Mouse (Mus musculus) c-Kit-negative CD71-positive TER-119-positive erythroid progenitor cells, embryonic 14.5 days (primary cell): ENCODE data around the gene Ap1s1.

Experiments
- DNase-seq: peaks from one replicate; pipeline ENCODE4 v3.0.0-alpha.2; 2013; ENCODE audit warnings: low read depth, low spot score

The Ap1s1 gene

DNA sequence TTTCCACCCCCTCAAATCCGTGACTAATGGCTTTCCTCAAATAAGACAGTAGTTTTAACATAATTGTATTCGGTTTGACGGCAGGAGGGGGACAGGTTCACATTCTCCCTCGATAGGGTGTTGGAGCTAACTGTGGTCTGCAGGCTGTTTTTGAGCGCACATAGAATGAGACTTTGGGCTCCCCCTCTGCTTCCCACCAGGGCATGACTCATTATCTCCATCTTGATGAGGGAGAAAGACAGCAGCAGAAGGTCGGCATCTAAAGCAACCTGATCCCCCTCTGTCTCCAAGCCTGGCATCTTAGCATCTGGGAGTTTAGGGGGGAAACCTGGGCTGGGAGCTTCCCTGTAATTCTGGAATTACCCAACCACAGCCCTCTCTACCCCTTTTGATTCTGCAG, 19.5 kb upstream of the Ap1s1 start:
- DNase-seq: no peak

DNA sequence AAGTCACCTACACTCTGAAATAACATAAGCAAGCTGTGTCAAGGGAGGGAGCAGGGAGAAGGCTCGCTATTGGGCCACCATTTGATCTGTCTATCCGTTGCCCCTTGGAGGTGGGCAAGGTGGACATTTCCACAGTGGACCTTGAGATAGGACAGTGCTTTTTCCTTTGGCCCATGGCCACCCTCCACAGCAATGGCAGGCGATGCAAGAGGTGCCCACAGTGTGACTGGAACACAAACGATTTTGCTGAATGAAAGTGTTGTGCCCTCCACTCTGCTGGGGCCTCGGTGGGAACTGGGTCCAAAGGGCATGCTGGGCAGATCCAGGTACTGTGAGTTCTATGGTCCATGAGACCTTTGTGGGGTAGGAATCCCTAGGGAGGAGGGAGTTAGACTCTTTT, 16.7 kb upstream of the Ap1s1 start:
- no peak for DNase-seq

DNA sequence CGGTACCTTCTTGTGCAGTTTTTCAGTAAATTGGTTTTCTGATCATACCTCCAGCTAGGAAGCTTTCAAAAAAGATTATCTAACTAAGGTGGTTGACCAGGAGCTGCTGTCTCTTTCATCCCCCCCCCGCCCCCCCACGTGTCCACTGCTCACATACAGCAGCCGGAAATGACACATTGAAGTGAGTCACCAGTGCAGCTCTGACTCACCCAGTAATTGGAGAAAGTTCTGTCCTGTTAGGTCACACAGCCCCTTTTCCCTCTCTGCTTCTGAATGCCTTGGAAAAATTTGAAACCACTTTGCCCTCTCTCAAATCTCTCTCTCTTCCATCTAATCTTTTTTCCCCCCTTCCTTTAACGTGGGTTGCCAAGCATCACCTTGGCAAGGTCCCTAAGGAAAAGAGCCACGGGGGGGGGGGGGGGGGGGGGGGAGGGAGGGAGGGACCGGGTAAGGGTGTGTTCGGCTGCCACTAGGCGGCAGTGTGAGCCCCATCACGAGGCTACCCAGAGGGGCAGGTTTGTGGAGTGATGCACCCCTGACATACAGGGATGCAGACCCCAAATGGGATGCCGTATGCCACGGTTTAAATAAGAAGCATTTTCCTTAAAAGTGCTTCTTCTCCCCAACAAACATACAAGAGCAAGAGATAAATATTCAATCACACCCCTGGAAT, 16.0 kb upstream of the Ap1s1 start:
- DNase-seq: no peak

GRCm38 (mm10) chr5:137054873-137055272, 8.9 kb upstream of the Ap1s1 start:
- DNase-seq: no peak

DNA sequence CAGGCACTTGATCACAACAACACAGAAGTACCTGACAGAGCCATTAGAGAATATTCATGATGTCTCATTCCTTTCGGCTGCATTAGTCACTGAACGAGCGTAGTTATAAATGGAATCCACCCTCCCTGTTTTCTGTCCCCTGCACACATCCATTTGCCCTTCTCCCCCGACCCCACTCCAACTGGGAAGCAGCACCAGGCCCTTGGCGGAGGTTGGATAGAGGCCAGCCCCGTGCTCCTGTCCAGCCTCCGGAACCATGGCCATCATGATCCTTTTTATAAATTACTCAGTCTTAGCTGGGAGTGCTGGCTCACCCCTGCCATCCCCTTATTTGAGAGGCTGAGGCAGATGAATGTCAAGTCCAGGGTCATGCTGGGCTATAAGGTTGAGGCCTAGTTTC, 8.4 kb upstream of the Ap1s1 start:
- no peak for DNase-seq

DNA sequence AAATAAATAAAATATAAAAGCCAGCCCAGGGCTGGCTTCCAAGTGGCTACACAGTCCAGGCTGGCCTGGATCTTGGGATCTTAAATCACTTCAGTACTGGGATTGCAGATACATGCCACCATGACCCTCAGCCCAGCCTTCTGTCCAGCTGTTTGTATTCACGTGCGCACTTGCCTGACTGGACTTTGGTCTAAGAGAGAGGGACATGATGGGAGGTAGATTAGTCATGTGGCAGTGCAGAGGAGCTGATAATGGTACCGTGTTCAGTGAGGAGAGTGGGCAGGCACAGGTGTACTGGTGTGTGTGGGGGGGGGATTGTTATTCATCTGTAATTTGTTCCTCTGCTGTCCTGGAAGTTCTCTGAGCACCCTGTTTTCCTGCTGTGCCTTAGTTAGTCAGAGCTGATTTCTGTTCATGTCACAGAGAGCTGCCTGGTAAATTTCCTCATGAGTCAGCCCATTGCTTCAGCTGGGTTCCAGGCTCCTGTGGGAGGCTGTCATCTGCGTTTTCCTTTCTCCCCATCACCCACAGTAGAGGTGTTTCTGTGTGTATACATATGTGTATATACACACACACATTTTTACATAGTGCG, 6.1 kb upstream of the Ap1s1 start:
- no peak for DNase-seq

- no peak for DNase-seq
These were observed 5.2 kb upstream of the Ap1s1 start for GRCm38 (mm10) chr5:137051125-137051524.

DNA sequence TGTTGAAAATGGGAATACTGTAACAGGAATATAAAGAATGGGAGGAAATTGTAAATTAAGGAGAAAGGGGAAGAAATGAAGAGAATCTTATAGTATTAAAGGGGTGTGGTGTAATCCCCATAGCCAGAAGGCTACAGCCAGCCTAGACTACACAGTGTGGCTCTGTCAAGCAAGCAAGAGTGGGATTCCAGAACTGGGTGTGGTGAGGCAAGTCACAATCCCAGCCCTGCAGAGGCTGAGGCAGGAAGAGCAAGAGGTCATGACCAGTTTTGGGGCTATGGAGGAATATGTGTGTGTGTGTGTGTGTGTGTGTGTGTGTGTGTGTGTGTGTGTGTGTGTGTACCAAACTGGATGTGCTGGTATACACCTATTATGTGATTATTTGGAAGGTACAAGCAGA, 1.1 kb upstream of the Ap1s1 start:
- no peak for DNase-seq

GRCm38 (mm10) chr5:137046324-137046718, 386 bp upstream of the Ap1s1 start:
- DNase-seq: no peak

DNA sequence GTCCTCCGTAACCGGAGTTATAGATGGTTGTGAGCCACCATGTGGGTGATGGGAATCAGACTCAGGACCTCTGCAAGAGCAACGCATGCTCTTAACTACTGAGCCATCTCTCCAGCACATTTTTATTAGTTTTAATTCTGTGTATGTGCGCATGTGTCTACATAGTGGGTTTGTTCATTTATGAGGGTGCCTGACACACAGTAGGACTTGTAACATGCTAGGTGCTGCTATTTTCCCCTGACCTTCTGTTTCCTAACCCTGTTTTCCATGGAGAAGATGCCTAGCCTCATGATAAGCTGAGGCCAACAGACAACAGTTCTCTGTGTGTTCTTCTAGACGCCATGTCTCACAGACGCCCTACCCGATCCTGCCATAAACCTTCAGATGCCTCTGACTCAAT, 1.9 kb downstream of the Ap1s1 start:
- DNase-seq: no peak

- no peak for DNase-seq
These were observed 4.5 kb downstream of the Ap1s1 start for GRCm38 (mm10) chr5:137041442-137041841.

GRCm38 (mm10) chr5:137039453-137039852, 6.5 kb downstream of the Ap1s1 start:
- DNase-seq: no peak

- no peak for DNase-seq
These were observed 9.7 kb downstream of the Ap1s1 start for GRCm38 (mm10) chr5:137036211-137036610.

DNA sequence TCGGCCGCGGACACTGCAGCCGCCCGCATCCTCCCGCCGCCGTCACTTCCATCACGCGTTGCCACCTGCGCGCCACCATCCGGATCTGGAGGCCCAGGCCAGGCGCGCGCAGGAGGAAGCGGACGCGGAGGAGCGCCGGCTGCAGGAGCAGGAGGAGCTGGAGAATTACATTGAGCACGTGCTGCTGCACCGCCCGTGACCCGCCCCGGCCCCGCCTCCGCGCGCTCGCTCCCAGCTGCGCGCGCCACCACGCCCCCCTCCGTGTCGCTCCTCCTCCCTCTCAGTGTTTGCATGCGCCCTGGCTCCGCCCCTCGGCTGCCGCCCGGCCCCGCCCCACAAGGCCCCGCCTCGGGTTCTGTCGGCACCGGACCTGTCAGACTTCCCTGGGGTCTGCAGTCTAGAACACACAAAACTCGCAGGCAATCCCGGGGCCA, 13.3 kb downstream of the Ap1s1 start:
- peak; percentile 84 for DNase-seq

DNA sequence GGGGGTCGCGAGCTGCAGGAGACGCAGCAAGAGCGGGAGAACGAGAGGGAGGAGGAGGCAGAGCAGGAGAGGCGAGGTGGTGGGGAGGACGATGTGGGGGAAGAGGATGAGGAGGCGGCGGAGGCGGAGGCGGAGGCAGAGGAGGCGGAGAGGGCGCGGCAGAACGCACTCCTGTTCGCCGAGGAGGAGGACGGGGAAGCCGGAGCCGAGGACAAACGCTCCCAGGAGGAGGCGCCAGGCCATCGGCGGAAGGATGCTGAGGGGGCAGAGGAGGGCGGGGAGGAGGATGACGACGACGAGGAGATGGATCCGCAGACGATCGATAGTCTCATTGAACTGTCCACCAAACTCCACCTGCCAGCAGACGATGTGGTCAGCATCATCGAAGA, 13.9 kb downstream of the Ap1s1 start:
- no peak for DNase-seq

DNA sequence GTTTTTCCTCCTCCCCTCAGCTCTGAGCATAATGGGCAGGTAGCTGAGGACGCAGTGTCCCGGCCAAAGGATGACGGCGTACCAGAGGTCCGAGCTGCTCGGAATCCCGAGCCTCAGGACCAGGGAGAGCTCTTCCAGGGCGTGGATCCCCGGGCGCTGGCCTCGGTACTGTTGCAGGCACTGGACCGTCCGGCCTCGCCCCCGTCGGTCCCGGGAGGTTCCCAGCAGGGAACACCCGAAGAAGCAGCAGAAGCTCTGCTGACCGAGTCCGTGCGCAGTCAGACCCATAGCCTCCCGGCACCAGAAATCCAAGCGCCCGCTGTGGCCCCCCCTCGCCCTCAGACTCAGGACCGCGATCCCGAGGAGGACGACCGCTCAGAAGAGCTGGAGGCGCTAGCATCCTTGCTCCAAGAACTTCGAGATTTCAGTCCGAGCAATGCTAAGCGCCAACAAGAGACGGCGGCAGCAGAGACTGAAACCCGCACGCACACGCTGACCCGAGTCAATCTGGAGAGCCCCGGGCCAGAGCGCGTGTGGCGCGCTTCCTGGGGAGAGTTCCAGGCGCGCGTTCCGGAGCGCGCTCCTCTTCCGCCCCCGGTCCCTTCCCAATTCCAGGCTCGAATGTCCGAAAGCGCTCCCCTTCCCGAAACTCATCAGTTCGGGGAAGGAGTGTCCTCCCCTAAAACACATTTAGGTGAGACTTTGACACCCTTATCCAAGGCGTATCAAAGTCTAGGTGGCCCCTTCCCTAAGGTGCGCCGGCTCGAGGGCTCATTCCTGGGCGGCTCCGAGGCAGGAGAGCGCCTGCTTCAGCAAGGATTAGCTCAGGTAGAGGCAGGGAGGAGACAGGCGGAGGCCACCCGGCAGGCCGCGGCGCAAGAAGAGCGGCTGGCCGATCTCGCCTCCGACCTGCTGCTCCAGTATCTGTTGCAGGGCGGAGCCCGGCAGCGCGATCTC, 14.6 kb downstream of the Ap1s1 start:
- DNase-seq: no peak

DNA sequence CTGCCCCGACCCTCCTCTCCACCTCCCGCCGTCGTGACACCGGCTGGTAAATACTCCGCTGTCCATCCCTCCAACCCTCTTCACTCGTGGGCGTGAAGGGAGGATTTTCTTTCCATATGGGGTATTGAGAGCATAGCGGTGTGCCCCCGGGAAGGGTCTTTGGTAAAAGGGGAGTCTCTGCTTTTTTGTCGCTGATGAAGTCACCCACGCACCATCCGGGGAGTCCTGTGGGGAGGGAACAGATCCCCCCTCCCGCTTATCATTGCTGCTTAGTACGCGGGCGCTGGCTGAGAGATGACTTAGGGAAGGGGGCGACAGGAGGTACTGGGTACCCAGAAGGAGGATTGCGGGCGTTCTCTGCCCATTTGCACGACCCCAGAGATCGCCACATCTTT, 15.5 kb downstream of the Ap1s1 start:
- DNase-seq: no peak

GRCm38 (mm10) chr5:137029643-137030415, 16.1 kb downstream of the Ap1s1 start:
- DNase-seq: peak; percentile 68

GRCm38 (mm10) chr5:137029273-137029585, 16.7 kb downstream of the Ap1s1 start:
- DNase-seq: no peak

DNA sequence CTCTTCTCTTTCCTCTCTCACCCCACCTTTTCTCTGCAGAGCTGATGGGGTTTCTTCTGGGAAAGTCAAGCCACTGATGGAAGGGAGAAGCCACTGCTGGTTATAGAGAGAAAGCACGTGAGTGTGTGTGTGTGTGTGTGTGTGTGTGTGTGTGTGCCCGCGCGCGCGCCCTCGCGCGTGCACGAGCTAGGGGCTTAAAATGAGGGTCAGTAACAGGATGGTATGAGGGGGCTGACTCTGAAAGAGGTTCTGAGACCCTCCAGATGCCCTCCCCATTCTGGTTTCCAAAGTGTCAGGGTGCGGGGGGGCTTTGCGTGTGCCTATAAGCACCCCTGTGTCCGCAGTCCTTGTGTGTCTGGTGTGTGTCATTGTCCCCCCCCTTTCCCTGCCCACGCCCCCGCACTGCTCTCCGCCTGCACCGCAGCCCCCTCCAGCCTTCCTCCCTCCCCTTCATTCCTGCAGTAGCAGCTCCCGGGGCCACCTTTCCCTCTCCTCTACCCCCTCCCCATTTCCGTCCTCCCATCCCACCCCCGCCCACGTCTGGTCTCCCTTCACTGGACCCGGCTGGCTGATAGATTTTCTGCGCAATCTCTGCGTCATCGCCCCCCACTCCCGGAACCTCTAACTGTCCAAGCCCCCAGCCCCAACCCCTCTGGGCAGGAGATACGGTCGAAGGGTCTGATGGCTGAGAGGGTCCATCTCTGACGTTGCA, 17.2 kb downstream of the Ap1s1 start:
- DNase-seq: no peak

DNA sequence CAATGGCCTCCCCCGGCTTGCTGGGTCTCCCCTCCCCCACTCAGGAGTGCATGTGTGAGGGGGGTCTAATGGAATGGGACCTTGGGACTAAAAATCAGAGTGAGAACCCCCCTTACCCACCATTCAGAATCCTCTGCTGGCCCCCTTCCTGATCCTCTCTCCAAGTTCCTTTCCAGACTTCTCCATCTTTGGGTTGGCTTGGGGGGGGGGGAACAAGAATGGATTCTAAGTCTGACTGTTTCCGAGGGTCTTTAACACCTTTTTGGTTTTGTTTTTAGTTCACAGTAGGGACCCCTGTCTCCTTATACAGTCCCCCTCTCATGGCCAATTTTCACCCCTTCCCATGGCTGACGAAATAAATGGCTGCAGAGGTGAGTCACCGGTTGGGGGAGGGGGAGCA, 19.8 kb downstream of the Ap1s1 start, which contains the start of gene Vgf:
TSS of gene Vgf (plus strand) at position 301 of the 400 bp plus-strand sequence.
- no peak for DNase-seq
